Mouse (Mus musculus): ENCODE measurements around the gene Hmgb1.

Hmgb1 gene

DNA sequence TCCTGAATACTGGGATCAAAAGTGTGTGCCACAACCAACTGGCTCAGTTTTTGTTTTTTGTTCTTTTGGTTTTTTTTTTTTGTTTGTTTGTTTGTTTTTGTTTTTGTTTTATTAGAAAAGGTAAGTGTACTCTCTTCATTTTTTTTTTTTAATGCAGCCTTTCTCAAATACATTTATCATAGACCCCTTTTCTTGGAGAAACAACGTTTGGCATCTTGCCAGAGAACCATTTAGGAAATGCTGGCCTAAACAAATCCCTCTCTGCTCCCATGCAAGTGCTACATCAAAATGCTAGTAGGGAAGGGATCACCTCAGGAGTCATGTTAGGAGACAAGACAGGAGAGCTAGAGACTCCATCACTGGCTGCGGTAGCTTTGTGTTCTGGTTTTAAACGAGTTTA lies 76.7 kb downstream of the Hmgb1 start:
- in situ Hi-C loops (cut with MboI, MseI), result no loop called here

DNA sequence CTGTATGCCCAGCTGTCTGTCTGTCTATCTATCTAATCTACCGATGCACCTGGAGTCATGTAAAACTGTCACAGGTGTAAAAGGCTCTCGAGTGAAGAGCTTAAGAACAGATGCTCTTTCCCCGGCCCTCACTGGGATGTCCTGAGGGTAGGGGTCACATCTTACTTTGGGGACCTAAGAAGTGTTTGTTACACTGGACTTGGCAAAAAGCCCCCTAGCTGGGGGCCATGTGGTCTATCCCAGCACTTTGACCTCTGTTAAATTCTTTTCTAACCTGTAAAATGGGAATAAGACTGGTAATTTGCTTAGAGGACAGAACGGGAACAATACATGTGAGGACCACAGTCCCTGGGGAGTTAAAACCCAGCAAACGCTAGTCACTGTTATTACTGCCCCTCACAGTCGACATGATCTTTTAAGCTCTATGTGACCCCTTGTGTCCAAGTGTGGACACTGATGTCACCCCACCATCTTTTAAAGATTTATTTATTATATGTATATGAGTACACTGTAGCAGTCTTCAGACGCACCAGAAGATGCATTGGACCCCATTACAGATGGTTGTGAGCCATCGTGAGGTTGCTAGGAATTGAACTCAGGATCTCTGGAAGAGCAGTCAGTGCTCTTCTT lies 80.1 kb downstream of the Hmgb1 start:
- in situ Hi-C loops (cut with MboI, MseI), result loop anchor here (5.0 kb wide), 1 partner anchor 58 kb away; no protein-coding TSS in a partner anchor

DNA sequence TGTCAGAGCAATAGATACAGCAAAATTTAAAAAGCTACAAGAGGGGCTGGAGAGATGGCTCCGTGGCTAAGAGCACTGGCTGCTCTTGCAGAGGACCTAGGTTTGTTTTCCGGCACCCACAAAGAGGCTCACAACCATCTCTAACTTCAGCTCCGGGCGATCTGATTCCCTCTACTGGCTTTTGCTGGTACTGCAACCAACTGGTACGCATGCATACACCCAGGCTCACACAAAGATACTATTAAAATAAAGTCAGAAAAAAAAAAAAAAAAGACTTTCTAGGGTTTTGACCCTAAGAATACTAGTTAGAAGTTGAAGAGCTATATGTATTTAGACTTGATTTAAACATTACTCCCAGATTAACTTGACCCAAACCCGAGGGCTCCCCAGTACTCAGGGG lies 82.4 kb downstream of the Hmgb1 start:
- in situ Hi-C loops (cut with MboI, MseI), result loop anchor here (5.0 kb wide), 1 partner anchor 60 kb away; no protein-coding TSS in a partner anchor

DNA sequence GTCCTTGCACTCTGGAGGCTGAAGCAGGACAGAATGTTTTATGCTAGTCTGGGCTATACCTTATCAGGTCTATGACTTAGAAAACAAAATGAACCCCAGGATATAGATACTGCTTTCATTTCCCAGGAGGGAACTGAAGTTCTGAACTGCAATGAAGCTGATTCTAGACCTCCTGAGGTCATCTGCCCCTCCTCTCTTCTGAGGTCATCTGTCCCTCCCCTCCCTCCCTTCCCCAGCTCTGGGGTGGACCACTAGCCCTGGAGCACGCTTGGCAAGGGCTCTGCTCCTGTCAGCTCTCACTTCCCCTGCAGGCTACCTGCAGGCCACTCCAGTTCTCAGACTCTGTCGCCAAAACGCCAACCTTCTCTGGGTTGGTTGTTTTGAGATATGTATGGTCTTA lies 84.2 kb downstream of the Hmgb1 start:
- in situ Hi-C loops (cut with MboI, MseI), result loop anchor here (5.0 kb wide), 1 partner anchor 62 kb away; no protein-coding TSS in a partner anchor

DNA sequence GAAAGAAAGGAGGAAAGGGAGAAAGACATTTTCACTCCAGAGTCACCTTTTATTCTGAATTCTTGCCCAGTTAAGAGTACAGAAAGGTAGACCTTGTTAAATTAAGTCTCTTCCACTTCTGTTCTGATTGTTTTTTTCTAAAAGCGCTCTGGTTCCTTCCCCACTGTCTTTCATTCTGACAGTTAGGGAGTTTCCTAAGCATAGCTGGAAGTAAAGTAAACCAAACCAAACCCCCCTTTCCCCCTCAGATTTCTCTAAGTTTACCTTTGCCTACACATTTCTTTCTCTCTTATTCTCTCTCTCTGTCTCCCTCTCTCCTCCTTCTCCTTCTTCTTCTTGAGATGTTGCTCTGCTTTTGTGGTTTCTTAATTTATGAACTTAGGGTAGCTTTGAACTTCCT lies 85.3 kb downstream of the Hmgb1 start:
- in situ Hi-C loops (cut with MboI, MseI), result no loop called here

DNA sequence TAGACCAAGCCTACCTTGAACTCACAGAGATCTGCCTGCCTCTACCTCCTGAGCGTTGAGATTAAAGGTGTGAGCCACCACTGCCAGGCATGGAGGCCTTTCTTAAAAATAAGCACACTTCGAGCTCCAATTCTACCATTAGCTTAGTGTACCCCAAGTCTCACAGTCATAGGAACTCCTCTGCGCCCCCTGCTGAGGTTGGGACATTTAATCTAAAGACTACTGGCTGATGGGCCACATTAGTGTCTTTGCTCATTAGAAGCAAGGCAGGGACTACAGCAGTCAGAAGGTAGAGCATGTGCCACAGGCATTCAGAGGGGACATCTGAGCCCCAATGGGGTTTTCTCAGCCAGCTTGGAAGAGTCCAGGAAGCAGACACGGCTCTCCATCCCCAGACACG lies 86.4 kb downstream of the Hmgb1 start:
- in situ Hi-C loops (cut with MboI, MseI), result no loop called here

DNA sequence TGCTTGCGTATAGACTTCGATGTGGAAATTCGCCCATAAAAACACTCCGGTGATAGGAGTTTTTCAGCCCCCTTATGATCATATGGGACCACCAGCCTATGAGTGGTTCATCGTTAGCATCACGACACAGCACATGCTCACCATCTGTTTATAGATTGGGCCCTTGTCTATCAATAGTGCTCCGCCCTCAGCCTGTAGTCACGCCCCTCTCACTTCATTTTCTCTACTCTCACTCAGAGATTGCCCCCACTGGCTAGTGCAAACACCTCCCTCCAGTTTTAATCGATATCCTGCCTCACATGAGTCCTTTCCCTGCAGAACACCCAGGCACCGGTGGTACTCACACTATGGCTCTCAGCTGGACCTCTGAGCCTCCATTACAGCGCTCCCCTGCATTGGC lies 88.0 kb downstream of the Hmgb1 start:
- in situ Hi-C loops (cut with MboI, MseI), result no loop called here

DNA sequence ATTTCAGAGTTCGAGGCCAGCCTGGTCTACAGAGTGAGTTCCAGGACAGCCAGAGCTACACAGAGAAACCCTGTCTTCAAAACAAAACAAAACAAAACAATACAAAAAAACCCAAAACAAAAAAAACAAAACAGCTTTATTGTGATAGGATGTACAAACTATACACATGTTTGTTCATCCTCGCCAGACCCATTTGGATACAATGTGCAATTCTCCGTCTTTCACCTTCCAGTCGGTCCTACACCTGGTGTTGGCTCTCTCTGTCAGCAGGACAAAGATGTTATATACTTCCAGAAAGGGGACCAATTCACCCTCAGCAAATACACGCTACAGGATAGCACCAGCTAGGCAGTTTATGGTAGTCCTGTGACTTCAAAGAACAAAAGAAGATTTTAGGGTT lies 91.4 kb downstream of the Hmgb1 start:
- in situ Hi-C loops (cut with MboI, MseI), result no loop called here

DNA sequence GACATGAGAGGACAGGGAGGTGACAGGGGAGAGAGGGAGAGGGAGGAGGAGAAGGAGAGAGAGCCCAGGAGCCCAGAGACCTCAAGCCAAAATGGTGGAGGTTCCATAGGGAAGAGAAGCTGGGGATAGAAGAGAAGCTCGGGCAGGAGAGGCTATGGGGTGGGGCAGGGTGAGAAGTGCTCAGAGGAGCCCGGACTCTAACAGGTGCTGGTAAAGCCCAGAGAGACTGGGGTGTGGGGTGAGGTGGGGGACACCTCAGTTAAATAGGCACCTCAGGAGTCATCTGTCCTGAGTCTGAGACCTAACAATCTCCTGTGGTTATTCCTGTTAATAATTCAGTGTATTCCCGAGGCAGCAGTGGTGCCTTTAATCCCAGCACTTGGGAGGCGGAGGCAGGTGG lies 91.8 kb downstream of the Hmgb1 start:
- in situ Hi-C loops (cut with MboI, MseI), result no loop called here

DNA sequence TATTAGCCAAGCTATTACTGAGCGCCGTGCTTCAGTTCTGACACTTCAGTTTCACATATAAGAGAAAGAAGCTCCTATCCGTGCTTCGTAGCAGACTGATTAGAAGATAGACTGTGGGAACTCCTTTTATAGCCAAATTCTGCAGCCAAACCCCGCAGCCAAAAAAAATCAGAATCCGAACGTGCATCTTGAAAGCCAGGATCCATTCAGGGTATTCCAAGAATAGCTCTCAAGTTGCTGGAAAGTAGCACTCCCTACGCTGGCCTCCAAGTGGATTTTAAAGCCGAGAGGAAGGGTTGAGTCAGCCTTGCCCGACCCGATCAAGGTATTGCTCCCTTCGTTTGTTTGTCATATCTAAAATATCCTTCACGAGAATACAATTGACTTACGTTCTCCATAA lies 93.0 kb downstream of the Hmgb1 start:
- in situ Hi-C loops (cut with MboI, MseI), result no loop called here

DNA sequence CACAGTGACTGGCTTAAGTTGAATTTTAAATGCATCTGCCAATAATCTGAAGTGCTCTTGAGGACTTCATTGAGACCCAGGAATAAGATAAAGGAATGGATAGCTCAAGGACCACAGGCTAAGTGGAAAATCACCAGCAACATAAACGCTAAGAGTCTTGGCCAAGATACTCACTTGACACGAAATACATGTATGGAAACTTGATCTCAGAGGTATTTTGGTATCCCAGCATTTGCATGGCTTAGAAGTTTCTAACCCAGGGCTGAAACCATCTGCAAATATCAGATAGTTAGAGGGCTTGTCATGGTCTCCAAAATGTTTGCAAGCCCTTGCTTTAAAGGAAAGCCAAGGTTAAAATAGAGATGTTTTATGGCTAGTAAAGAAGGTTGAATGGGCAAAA lies 94.4 kb downstream of the Hmgb1 start:
- in situ Hi-C loops (cut with MboI, MseI), result no loop called here

DNA sequence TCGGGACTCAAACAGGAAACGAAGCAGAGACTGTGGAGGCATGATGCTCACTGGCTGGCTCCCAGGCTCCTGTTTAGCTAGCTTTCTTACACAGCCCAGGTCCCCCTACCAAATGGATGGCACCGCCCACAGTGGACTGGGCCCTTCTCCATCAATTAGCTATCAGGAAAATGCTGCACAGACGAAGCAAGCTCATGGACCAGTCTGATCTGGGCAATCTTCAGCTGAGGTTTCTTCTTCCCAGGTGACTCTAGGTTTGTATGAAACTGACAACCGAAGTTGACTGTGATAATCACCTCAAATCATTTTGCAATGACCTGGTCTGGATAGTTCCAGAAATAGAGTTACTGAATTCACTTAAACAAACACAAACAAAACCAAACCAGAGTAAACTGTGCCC lies 94.8 kb downstream of the Hmgb1 start:
- in situ Hi-C loops (cut with MboI, MseI), result no loop called here

DNA sequence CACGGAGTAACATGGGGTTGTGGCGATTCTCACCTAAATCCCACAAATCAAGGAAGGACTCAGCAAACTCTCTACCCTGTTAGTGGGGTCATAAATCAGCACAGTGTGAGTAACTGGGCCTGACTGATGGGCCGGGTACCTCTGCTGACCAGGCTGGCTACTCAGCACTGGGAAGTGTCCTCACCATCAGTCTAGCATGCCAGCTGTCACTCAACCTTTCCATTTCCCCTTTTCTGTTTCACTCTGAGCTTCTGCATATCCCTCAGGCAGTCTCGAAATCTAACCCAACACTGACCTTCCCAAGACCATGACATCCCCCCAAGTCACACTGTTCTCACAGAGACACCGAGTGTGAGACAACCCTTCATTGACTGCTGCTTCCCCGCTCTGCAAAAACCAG lies 95.4 kb downstream of the Hmgb1 start:
- in situ Hi-C loops (cut with MboI, MseI), result no loop called here

DNA sequence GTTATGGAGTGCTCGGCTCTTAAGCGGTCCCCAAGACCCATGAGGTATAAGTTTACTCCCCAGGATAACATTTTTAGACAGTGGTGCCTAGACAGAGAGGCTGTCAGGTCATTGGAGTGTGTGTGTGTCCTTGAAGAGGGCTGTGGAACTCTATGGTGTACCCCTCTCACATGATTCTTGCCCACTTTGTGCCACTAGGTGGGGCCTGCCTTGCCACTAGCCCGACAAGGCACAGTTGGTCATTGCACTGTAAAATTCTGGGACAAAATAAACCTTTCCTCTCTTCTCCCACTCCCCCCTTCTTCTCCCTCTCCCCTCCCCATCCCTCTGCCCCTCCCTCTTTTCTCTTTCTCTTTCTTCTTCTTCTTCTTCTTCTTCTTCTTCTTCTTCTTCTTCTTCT lies 96.1 kb downstream of the Hmgb1 start:
- in situ Hi-C loops (cut with MboI, MseI), result no loop called here

DNA sequence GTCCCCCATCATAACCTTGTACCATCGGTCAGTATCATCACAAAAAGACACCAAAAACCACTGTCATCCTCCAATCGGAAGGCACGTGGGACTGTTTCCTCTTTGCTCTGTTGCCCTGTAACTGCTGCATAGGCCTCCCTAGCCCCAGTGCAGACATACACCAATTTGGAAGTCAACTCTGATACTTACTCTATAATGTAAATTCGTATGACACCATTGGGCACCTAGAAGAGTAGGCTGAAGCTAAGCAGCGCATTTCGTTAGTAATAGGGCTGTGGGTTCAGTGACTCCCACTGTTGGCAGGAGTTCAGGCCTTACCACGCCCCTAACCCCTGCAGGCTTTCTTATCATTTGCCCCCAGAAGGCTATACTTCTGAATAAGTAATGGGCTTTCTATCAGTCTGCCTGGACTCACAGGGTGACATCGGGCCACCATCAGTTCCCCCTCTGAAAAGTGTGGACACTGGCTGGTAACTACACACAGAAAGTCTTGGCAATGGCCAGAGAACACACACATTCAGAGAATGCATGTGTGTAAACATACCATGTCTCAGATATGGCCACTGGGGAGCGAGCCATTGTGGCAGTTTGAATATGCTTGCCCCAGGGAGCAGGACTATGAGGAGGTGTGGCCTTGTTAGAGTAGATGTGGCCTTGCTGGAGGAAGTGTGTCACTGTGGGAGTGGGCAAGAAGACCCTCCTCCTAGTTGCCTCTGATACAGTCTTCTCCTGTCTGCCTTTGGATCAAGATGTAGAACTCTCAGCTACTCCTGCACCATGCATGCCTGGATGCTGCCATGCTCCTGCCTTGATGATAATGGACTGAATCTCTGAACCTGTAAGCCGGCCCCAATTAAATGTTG lies 97.7 kb downstream of the Hmgb1 start:
- in situ Hi-C loops (cut with MboI, MseI), result no loop called here

DNA sequence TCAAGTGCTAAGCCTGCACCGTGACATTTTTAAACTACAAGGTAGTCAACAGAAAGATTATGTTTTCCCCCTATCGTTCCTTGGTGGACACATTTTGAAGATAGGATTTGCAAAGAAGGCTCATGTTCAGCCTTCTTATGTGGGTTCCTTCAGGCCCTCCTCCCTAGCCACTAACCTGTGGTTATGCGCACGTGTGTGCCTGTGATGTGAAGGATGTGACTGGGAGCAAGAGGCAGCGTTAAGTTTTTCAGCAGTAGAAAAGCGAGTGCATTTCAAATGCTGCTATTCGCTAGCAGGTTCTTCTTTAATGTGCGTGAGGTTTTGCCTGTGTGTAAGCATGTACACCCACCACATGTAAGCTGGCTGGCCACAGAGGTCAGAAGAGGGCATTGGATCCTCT lies 103.8 kb downstream of the Hmgb1 start:
- in situ Hi-C loops (cut with MboI, MseI), result no loop called here

DNA sequence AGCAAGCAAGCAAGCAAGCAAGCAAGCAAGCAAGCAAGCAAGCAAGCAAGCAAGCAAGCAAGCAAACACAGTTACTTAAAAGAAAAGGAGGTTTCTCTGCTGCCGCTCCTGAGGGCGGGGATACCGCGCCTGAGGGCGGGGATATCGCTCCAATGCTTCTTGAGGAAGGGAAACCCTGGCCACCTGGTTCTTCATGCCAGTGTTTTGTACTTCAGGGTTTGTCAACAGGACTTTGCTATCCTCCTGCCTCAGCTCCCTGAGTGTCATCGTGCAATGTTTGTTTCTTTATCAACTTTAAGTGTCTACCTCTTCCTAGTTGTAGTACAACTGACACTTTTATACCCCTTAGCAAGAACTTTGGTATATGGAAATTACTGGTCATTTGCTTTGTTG lies 104.5 kb downstream of the Hmgb1 start:
- in situ Hi-C loops (cut with MboI, MseI), result no loop called here

DNA sequence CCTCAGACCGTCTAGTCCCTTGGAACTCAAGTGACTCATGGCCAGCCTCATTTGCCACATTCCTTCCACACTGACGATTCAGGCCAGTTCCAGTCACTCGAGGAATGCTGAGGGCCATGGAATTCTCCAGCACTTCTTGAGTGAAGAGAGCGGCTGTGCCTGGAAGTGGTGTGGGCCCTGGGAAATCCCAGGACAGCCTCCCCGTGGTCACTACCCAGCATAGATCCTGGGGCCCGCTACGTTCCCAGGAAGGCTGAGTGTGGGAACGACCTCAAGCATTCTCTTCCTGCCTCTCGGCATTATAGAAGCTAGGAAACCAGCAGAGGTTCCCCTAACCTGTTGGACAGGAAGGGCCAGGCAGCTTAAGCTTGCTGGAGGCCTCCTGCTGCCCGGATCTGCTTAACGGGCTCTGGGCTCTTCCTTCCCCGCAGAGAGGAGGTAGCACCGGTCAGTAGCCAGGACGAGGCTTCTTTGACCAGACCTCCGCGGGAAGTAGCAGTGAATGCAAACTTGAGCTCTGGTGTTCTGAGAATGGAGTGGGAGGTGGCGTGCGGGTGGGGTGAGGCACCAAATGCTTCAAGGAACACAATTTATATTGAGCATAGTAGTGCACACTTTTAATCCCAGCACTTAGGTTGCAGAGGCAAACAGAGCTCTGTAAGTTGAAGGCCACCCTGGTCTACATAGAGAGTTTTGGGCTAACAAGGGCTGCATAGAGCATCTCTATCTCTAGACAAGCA lies 105.1 kb downstream of the Hmgb1 start:
- in situ Hi-C loops (cut with MboI, MseI), result no loop called here

DNA sequence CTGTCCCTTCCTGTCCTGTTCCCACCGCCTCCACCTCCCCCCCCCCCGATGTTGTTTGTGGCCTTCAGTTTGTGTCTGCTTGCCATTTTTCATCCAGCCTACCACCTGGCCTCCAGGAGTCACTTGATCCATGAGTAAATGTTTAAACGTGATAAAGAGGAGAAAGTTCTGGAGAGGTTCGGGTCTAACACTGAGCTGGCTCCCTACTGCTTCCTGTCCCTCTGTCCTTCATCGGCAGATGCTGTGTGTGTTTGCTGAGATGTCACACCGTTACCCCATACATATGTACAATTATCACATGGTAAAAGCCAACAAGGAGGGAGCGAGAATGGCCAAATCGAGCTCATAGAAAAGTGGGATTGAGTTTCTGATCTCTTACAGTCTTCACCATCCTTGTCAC lies 107.2 kb downstream of the Hmgb1 start:
- in situ Hi-C loops (cut with MboI, MseI), result no loop called here

DNA sequence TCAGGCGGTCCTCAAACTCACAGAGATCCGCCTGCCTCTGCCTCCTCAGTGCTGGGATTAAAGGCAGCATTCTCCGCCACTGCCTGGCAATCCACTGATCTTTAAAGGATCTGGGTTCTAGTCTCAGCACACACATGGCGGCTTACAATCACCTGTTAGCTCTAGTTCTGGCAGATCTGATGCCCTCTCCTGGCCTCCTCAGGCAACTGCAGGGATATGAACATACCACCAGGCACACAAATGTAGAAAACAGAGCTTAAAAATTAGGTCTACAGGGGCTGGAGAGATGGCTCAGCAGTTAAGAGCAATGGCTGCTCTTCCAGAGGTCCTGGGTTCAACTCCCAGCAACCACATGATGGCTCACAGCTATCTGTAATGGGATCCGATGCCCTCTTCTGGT lies 112.7 kb downstream of the Hmgb1 start:
- in situ Hi-C loops (cut with MboI, MseI), result no loop called here

DNA sequence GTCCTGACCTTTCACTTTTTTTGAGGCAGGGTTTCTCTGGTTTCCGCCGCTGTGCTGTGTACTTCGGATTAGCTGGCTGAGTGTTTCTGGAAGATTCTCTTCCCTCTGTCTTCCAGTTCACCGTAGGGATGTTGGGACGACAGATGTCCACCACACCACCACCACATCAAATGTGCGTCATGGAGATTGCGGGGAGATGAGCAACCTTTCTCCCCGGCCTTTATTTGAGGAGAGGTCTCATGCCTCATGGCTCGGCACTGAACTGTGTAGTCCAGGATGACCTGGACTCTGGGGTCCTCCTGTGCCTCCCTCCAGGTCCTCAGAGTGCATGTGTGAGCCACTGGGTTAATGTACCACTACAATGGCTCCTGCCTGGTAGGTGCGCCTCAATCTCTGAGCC lies 115.5 kb downstream of the Hmgb1 start:
- in situ Hi-C loops (cut with MboI, MseI), result no loop called here

DNA sequence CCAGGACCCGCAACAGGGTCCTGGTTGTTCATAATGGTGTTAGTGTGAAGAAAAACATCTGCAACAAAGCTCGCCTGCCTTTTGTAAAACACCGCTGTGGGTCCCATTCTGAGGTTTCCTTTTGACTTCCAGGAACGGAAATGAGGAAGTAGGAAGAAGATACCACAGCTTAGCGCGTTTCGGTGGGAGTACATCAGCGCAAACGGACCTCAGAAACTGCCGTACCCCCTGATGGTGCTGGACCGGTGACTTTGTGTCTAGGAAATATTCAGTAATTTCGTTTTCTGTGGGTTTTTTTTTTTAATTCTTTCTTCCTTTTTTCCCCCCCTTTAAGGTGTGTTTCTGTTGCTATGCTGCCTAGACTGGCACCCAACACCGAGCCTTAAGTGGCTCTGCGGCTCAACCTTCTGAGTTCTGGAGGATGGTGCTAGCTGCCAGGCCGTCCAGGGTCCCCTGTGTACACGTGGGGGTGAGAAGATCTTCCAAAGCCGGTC lies 116.0 kb downstream of the Hmgb1 start:
- in situ Hi-C loops (cut with MboI, MseI), result no loop called here
